Mouse (Mus musculus): ENCODE data around the gene Zfp444.

GRCm38 (mm10) chr7:6239787-6240186, 67.8 kb downstream of the Zfp444 start:
- TF ChIP-seq CTCF (IDR thresholded peaks at IDR 0.05; ENCODE audit: control insufficient read depth, insufficient read depth, low read length) (no peak), POLR2A (IDR thresholded peaks at IDR 0.05; ENCODE audit: borderline replicate concordance, control insufficient read depth, low read depth, low read length) (no peak)

All from bone marrow, adult 2 months (tissue).